Mouse (Mus musculus) erythroblast, embryonic 14.5 days (primary cell): ENCODE measurements around the gene Ubxn1.

Source experiments
- GATA1 ChIP-seq: IDR thresholded peaks from 2 replicates; pipeline ENCODE4 v1.6.1; 2012; ENCODE audit warnings: low read length, inconsistent platforms, mixed read lengths
- TAL1 ChIP-seq: IDR thresholded peaks from 3 replicates; pipeline ENCODE4 v1.6.1; 2012; ENCODE audit warnings: low read length, inconsistent platforms, mixed read lengths

DNA sequence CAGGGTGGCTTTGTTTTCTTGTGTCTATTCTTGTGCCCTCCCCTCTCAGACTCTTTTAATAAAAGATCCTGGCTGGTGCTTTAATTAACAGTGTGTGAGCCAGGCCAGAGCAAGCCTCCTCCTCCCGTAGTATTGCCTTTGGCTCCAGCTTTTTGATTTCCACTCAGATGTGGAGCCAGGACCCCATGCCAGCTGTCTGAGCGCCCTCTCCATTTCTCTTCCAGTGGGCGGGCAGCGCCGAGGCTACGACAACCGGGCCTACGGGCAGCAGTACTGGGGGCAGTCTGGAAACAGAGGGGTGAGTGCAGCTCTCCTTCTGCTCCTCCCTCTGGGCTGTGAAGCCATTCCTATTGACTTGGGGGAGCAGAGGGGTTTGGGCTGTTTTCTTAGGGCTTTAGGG, 40.6 kb upstream of the Ubxn1 start:
- TF ChIP-seq GATA1: no peak
- TF ChIP-seq TAL1: no peak
